Mouse (Mus musculus) hindbrain, embryonic 16.5 days (tissue): ENCODE data around the gene Sept9. TPM values are rescaled to one million over a fixed set of nuclear protein-coding genes. Genes with fewer than 3 reads are reported as not detected.

Experiments
- ATAC-seq: fragments of 200-750 bp; cut with Nextera tagmentation; 2 replicates; pipeline ENCODE4 v1.8.0; 2017; ENCODE audit warnings: moderate TSS enrichment, moderate library complexity
- H3K27ac ChIP-seq: fragments of 300-500 bp; sonication (generic); 2 replicates; pipeline ENCODE4 v1.5.1; 2014; ENCODE audit warnings: low read depth, mild to moderate bottlenecking, control low read depth, low read length, moderate library complexity
- H3K27me3 ChIP-seq: fragments of 300-500 bp; sonication (generic); replicated peaks from 2 replicates; pipeline ENCODE4 v1.6.1; 2014; ENCODE audit warnings: low read length; ENCODE audit not compliant: control insufficient read depth, insufficient read depth
- H3K36me3 ChIP-seq: fragments of 300-500 bp; sonication (generic); 2 replicates; pipeline ENCODE4 v1.6.1; 2014; ENCODE audit warnings: mild to moderate bottlenecking, low read length, moderate library complexity, mixed read lengths; ENCODE audit not compliant: control insufficient read depth, insufficient read depth
- H3K4me1 ChIP-seq: fragments of 300-500 bp; sonication (generic); 2 replicates; pipeline ENCODE4 v1.6.1; 2014; ENCODE audit warnings: low read depth, low read length; ENCODE audit not compliant: control insufficient read depth, insufficient read depth
- H3K4me2 ChIP-seq: fragments of 300-500 bp; sonication (generic); 2 replicates; pipeline ENCODE4 v1.6.1; 2014; ENCODE audit warnings: mild to moderate bottlenecking, low read length, control low read depth, moderate library complexity
- H3K4me3 ChIP-seq: fragments of 300-500 bp; sonication (generic); 2 replicates; pipeline ENCODE4 v1.5.1; 2014; ENCODE audit warnings: mild to moderate bottlenecking, low read length, control low read depth, moderate library complexity
- H3K9ac ChIP-seq: fragments of 300-500 bp; sonication (generic); 2 replicates; pipeline ENCODE4 v1.6.1; 2014; ENCODE audit warnings: low read depth, mild to moderate bottlenecking, control low read depth, low read length, moderate library complexity
- H3K9me3 ChIP-seq: fragments of 300-500 bp; sonication (generic); 2 replicates; pipeline ENCODE4 v1.6.1; 2014; ENCODE audit warnings: mild to moderate bottlenecking, low read length, moderate library complexity; ENCODE audit not compliant: control insufficient read depth
- WGBS: fragments of 180-500 bp; shearing (Covaris S2); extraction: QIAGEN DNeasy Blood & Tissue Kit; methylation state at CpG from one replicate; pipeline ENCODE4 v1.1.7; 2014; 5-methylcytosine and 5-hydroxymethylcytosine counted together
- polyA plus RNA-seq: library from polyadenylated mRNA; unstranded; fragments of >200 nt; fragmentation: Nextera tagmentation; extraction: Ambion mirVana; gene quantifications from 2 replicates; pipeline ENCODE4 v1.2.1, GENCODE M21; 2015

Gene Sept9
- polyA plus RNA-seq, 1 experiment from 2014 or later = 109 TPM

DNA sequence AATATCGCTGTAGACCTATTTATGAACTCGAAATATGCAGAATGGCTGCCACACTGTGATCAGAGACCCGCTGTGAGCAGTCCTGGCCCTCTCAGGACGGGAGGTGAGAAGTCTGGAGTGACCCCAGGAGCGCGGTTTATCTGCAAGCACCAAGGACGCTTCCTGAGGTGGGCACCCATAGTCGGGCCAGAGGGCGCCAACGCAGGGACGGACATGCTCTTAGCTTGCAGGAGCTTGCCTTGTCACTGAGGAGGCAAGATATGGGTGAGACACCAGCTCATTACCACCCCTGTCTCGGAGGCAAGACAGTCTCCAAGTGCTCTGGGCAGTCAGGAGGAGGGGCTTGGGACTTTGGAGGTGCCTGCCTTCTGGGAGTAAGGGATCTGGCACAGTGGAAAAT lies 2.4 kb downstream of the Sept9 start:
- H3K27me3 ChIP-seq = peaks cover 19% of the 10 kb centered on the region
- no peak overlapping the region for H3K4me2 ChIP-seq
- ATAC-seq = no peak
- H3K9ac ChIP-seq = no peak overlapping the region
- no peak overlapping the region for H3K27ac ChIP-seq
- no peaks in the 10 kb centered on the region for H3K36me3 ChIP-seq
- H3K4me3 ChIP-seq = no peak overlapping the region
- WGBS = 89% methylated on average over 12 of the region's 12 CpGs
- H3K4me1 ChIP-seq = peaks cover 9% of the 10 kb centered on the region
- H3K9me3 ChIP-seq = no peaks in the 10 kb centered on the region

DNA sequence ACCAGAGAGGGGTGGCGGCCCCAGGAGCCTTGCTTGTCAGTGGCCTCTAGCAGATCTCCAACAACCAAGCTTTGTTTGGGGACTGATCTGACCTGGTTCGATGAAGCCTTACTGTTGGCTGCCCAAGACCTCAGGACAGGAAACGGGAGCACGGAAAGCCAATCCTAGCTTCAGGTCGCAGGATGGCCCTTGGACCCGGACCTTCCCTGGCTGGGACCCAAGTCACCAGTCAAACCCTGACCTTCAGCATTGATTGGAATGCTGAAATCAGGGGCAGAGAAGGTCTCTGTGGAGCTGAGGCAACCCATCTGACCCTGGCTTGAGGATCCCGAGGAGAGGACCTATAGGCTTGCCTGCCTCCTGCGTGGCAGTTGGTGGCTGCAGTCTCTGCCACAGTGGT lies 5.1 kb downstream of the Sept9 start:
- no peak for ATAC-seq
- no peaks in the 10 kb centered on the region for H3K9me3 ChIP-seq

DNA sequence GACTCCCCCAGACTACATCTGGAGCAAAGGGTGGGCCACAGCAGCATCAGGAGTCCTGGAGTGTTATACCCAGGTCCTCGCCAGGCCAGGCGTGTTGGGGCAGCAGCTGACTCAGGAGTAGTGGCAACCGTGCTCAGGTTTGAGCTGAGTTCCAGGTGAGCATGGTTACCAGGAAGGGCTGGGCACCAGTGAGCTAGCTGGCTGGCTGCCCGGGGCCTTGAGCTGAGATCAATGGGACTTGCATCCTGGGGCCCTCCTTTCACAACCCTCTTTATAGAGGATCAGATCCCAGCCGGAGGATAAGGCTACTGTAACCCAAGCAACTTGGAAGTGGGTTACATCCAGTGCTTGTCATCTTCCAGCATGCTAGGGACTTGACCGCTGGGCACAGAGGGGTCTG lies 5.6 kb downstream of the Sept9 start:
- no peak overlapping the region for H3K27ac ChIP-seq
- H3K9me3 ChIP-seq = no peaks in the 10 kb centered on the region
- peaks cover 14% of the 10 kb centered on the region for H3K27me3 ChIP-seq
- no peak overlapping the region for H3K4me3 ChIP-seq
- H3K4me2 ChIP-seq = no peak overlapping the region
- 75% methylated on average over 6 of the region's 6 CpGs for WGBS
- H3K4me1 ChIP-seq = no peaks in the 10 kb centered on the region; the same call in 1 of the 2 replicates
- no peak for ATAC-seq
- H3K36me3 ChIP-seq = no peaks in the 10 kb centered on the region
- H3K9ac ChIP-seq = no peak overlapping the region

More for the DNA sequence above, 5.1 kb downstream of the Sept9 start:
- Histone ChIP-seq H3K27ac (no peak overlapping the region), H3K36me3 (no peaks in the 10 kb centered on the region), H3K4me3 (no peak overlapping the region), H3K27me3 (peaks cover 17% of the 10 kb centered on the region), H3K4me2 (no peak overlapping the region), H3K4me1 (peaks cover 4% of the 10 kb centered on the region), H3K9ac (no peak overlapping the region)
- WGBS = 91% methylated on average over 8 of the region's 8 CpGs

DNA sequence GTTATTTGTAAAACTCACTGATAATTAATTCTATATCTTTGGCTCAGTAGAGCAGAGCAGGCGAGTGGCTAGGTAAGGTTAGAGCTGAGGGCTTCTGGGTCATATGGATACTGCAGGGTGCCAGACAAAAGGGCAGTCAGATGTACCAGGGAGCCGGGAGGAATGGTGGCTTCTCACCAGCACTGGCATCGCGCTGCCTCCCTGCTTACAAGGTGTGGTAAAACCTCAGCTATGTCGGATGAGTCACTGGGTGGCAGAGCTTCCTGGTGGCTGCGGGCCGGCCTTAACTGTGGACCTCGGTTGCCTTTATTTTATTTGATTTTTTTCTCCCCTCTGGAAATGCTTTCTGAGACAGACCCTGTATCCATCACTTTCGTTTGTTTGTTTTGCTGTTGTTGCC lies 6.0 kb downstream of the Sept9 start:
- H3K4me2 ChIP-seq = no peak overlapping the region
- H3K4me1 ChIP-seq = no peaks in the 10 kb centered on the region

DNA sequence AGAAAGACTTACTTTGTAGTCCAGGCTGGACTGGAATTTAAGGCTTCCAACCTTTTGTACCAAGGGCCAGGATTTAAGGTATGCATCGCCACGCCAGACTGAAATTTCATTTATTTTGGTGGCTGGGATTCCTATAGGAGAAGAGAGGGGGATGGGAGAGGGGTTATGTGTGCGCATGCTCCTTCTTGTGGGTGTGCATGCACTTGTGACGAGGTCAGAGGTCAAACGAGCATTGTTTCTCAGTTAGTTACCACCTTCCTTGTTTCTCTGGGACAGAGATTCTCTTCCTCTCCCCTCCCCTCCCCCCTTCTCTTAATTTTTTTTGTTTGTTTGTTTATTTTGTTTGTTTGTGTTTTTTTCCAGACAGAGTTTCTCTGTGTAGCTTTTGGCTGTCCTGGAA lies 8.0 kb downstream of the Sept9 start:
- no peak overlapping the region for H3K27ac ChIP-seq
- no peak overlapping the region for H3K4me3 ChIP-seq
- 58% methylated on average over 5 of the region's 5 CpGs for WGBS
- no peaks in the 10 kb centered on the region for H3K4me1 ChIP-seq
- no peaks in the 10 kb centered on the region for H3K9me3 ChIP-seq
- ATAC-seq = no peak
- H3K36me3 ChIP-seq = no peaks in the 10 kb centered on the region
- H3K4me2 ChIP-seq = no peak overlapping the region
- H3K9ac ChIP-seq = no peak overlapping the region
- peaks cover under 1% of the 10 kb centered on the region; the same call in 1 of the 2 replicates for H3K27me3 ChIP-seq

More for the DNA sequence above, 6.0 kb downstream of the Sept9 start:
- H3K4me3 ChIP-seq = no peak overlapping the region
- H3K9ac ChIP-seq = no peak overlapping the region
- ATAC-seq = no peak
- no peaks in the 10 kb centered on the region for H3K9me3 ChIP-seq
- H3K27me3 ChIP-seq = peaks cover 12% of the 10 kb centered on the region
- no peaks in the 10 kb centered on the region for H3K36me3 ChIP-seq
- whole genome bisulfite sequencing = 87% methylated on average over 9 of the region's 9 CpGs
- H3K27ac ChIP-seq = no peak overlapping the region

DNA sequence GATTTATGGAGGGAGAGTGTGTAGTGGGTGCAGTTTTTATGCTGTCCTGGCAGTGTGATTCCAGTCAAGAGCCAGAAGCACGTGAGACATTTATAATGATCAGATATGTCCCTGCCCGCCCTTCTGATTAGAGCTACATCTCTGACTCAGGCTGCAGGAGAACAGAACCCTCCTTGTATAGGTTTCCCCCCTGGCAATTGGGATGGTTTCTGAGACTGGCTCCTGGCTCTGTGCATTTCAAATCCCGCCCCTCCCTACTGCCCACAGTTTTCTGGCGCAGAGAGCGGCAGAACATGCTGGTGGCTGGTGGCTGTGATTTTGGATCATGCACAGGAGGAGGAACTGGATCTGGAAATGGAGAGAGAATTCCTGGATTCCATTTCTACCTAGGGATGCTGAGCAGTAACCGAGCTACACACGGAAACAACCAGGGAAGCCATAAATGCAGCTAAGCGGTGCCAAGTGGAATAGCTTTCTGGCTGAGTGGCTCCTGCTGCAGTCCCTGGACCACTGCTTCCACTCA lies 8.8 kb downstream of the Sept9 start:
- H3K4me2 ChIP-seq = no peak overlapping the region
- no peak for ATAC-seq
- no peaks in the 10 kb centered on the region for H3K27me3 ChIP-seq
- H3K4me1 ChIP-seq = no peaks in the 10 kb centered on the region
- no peaks in the 10 kb centered on the region for H3K36me3 ChIP-seq
- no peak overlapping the region for H3K27ac ChIP-seq
- H3K4me3 ChIP-seq = no peak overlapping the region
- 69% methylated on average over 8 of the region's 8 CpGs for WGBS
- H3K9me3 ChIP-seq = no peaks in the 10 kb centered on the region
- no peak overlapping the region for H3K9ac ChIP-seq

DNA sequence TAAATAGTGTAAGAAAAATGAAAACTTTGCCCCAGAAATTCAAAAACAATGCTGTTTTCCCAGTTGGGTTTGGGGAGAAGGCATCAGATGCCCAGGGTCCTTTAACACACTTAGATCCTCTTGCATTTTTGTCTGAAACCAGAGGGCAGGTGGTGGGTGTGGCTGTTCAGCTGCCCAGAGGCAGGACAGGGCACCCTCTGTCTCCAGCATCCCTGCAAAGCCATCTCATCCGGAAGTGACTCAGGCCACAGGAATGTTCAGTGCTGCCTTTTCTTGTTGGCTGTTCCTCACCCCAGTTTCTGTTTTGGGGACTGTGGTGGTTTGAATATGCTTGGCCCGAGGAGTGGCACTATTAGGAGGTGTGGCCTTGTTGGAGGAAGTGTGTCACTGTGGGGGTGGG lies 17.3 kb downstream of the Sept9 start:
- 71% methylated on average over 2 of the region's 2 CpGs for WGBS
- no peak for ATAC-seq
- H3K4me1 ChIP-seq = no peaks in the 10 kb centered on the region

DNA sequence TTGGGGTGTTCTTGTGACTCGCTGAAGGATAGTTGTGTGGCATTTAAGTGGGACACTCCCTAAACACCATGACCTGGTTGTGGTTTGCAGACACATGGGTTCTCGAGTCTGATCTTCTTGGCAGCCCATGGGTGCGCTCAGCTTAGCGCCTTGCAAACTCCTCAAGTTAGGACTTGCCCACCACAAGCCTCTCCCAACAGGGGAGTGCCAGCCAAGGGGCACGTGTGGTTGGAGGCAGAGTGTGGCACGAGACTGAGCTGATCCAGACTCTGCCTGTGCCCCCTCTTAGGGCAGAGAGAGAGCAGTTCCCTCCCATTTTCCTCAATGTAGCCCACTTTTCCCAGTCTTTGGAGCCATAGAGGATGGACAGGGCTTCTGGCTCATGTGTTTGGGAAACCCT lies 18.6 kb downstream of the Sept9 start:
- no peaks in the 10 kb centered on the region for H3K9me3 ChIP-seq
- WGBS = 95% methylated on average over 6 of the region's 6 CpGs

More for the DNA sequence above, 17.3 kb downstream of the Sept9 start:
- Histone ChIP-seq H3K4me2 (no peak overlapping the region), H3K9ac (no peak overlapping the region), H3K4me3 (no peak overlapping the region), H3K36me3 (no peaks in the 10 kb centered on the region), H3K9me3 (no peaks in the 10 kb centered on the region), H3K27ac (no peak overlapping the region), H3K27me3 (no peaks in the 10 kb centered on the region)

DNA sequence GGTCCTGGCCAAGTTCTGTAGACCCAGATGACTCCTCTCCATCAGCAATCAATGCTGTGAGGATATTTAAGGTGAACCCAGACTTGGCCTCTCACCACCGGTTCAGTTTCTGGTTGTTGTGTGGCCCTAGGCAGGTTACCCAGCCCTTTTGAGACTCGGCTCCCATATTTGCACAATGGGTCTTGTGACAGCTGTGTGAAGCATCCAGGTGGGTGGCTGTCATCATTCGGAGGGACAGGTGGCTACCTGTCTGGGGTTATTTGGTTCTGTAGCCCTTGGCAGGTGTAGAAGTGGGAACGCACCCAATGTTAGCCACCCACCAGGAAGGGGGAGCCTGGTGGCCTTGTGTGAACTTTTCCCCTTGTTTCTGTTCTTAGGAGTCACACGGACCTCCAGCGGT lies 19.0 kb downstream of the Sept9 start:
- Histone ChIP-seq H3K27me3 (no peaks in the 10 kb centered on the region), H3K4me2 (no peak overlapping the region), H3K4me3 (no peak overlapping the region), H3K4me1 (no peaks in the 10 kb centered on the region), H3K36me3 (no peaks in the 10 kb centered on the region), H3K9ac (no peak overlapping the region), H3K9me3 (no peaks in the 10 kb centered on the region), H3K27ac (no peak overlapping the region)
- 90% methylated on average over 6 of the region's 6 CpGs for WGBS
- no peak for ATAC-seq

More for the DNA sequence above, 18.6 kb downstream of the Sept9 start:
- ATAC-seq = no peak
- no peak overlapping the region for H3K4me3 ChIP-seq
- H3K36me3 ChIP-seq = no peaks in the 10 kb centered on the region
- no peak overlapping the region for H3K4me2 ChIP-seq
- H3K27me3 ChIP-seq = no peaks in the 10 kb centered on the region
- no peak overlapping the region for H3K9ac ChIP-seq
- H3K27ac ChIP-seq = no peak overlapping the region
- H3K4me1 ChIP-seq = no peaks in the 10 kb centered on the region

DNA sequence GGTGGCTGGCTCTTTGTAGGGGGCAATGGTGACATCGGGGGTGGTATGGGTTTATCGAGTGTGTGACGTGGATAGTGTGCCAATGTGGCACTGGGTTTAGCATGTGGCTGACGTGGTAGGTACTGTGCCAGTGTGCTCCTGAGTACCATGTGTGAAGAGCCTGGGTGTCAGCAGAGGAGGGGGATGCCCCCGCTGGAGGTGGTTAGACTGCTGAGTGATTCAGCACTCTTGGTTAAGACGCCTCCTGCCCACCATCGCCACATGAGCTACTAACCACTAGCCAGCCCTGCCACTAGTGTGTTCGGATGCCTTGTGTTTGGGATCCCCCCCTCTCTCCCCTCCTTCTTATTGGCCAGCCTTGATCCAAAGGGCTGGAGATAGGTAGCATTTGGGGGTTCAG lies 21.3 kb downstream of the Sept9 start:
- Histone ChIP-seq H3K9ac (no peak overlapping the region), H3K9me3 (no peaks in the 10 kb centered on the region), H3K27me3 (no peaks in the 10 kb centered on the region), H3K36me3 (no peaks in the 10 kb centered on the region), H3K4me2 (no peak overlapping the region), H3K4me1 (no peaks in the 10 kb centered on the region), H3K27ac (no peak overlapping the region), H3K4me3 (no peak overlapping the region)
- ATAC-seq = no peak
- 95% methylated on average over 8 of the region's 8 CpGs for WGBS
